In genomic region chr8:96230412-96230811, GRCm38 (mm10) we compare ENCODE assay signal across 11 mouse cellular contexts.
A peak's percentile ranks its signal among the peaks of the same experiment; 100 is the strongest.
DNase-seq lines count a peak whose midpoint lies in the region; ATAC-seq and TF ChIP-seq lines count a peak whose summit lies in the region.
"Had no signal": no experiment of that assay in that cellular context is flagged by ENCODE, and none has a peak within 500 bp of the region (broad histone marks: within the 10 kb centered on the region; RNA-seq: fewer than 3 reads in every experiment).

No protein-coding gene starts in this region.

- H3K4me1 ChIP-seq in liver, postnatal 0 days (ENCODE audit: insufficient read depth) = no peaks in the 10 kb centered on the region
- H3K4me1 ChIP-seq in liver, embryonic 12.5 days = no peaks in the 10 kb centered on the region
- H3K4me1 ChIP-seq: embryonic facial prominence, embryonic 12.5 days; limb, embryonic 15.5 days; stomach, embryonic 15.5 days had no signal

- WGBS in liver, postnatal 0 days (ENCODE audit: insufficient replicate concordance) = 32% methylated on average over 4 of the region's 4 CpGs
- 28% methylated on average over 4 of the region's 4 CpGs for WGBS in liver, embryonic 12.5 days (ENCODE audit: insufficient replicate concordance)

- no peak for DNase-seq in liver, postnatal 0 days
- DNase-seq in brain, adult 2 months (ENCODE audit: low read depth, low spot score) = peak; percentile 70
- DNase-seq in embryo, embryonic 9.5 days (ENCODE audit: extremely low spot score) = peak; percentile 43
- peak; percentile 16 to 53 for DNase-seq in layer of hippocampus, adult 8-10 months (ENCODE audit: low spot score in 2 of 2)
- peak; percentile 44 for DNase-seq in right cerebral cortex, postnatal 14 days
- DNase-seq in gastrocnemius, postnatal 10 days = no peak
- DNase-seq in urinary bladder, postnatal 10 days (ENCODE audit: low spot score) = no peak

- ATAC-seq in liver, postnatal 0 days = no peak
- ATAC-seq in liver, embryonic 12.5 days = no peak

- no peaks in the 10 kb centered on the region for H3K9me3 ChIP-seq in liver, postnatal 0 days (ENCODE audit: low read length)
- H3K9me3 ChIP-seq in liver, embryonic 12.5 days (replicated peaks) = no peaks in the 10 kb centered on the region
- H3K9me3 ChIP-seq: embryonic facial prominence, embryonic 12.5 days; limb, embryonic 15.5 days; stomach, embryonic 15.5 days had no signal

- TF ChIP-seq CTCF in liver, postnatal 0 days (IDR thresholded peaks at IDR 0.05; ENCODE audit: low read depth) = peak; percentile 35; the same call in 1 of the 2 replicates

- no peak overlapping the region for H3K4me3 ChIP-seq in liver, postnatal 0 days (ENCODE audit: low read depth, low read length)
- H3K4me3 ChIP-seq in liver, embryonic 12.5 days = no peak overlapping the region
- H3K4me3 ChIP-seq: embryonic facial prominence, embryonic 12.5 days; limb, embryonic 15.5 days; stomach, embryonic 15.5 days had no signal

- TF ChIP-seq EP300 in liver, postnatal 0 days (IDR thresholded peaks at IDR 0.05; ENCODE audit: low read depth) = no peak

- H3K27me3 ChIP-seq in liver, postnatal 0 days (ENCODE audit: insufficient read depth, low read length) = no peaks in the 10 kb centered on the region
- H3K27me3 ChIP-seq in liver, embryonic 12.5 days (replicated peaks) = no peaks in the 10 kb centered on the region
- H3K27me3 ChIP-seq: embryonic facial prominence, embryonic 12.5 days; limb, embryonic 15.5 days; stomach, embryonic 15.5 days had no signal

- no peaks in the 10 kb centered on the region for H3K36me3 ChIP-seq in liver, postnatal 0 days (replicated peaks; ENCODE audit: insufficient read depth, low read length)
- H3K36me3 ChIP-seq in liver, embryonic 12.5 days = no peaks in the 10 kb centered on the region
- H3K36me3 ChIP-seq: embryonic facial prominence, embryonic 12.5 days; limb, embryonic 15.5 days; stomach, embryonic 15.5 days had no signal

- H3K4me2 ChIP-seq in liver, postnatal 0 days (ENCODE audit: low read depth, low read length) = no peak overlapping the region
- H3K4me2 ChIP-seq in liver, embryonic 12.5 days = no peak overlapping the region
- H3K4me2 ChIP-seq: embryonic facial prominence, embryonic 12.5 days; limb, embryonic 15.5 days; stomach, embryonic 15.5 days had no signal

- H3K27ac ChIP-seq in liver, postnatal 0 days (ENCODE audit: low read depth) = no peak overlapping the region
- H3K27ac ChIP-seq in liver, embryonic 12.5 days = no peak overlapping the region
- H3K27ac ChIP-seq: embryonic facial prominence, embryonic 12.5 days; limb, embryonic 15.5 days; stomach, embryonic 15.5 days had no signal

- no peak overlapping the region for H3K9ac ChIP-seq in liver, postnatal 0 days (replicated peaks)
- no peak overlapping the region for H3K9ac ChIP-seq in liver, embryonic 12.5 days
- H3K9ac ChIP-seq: embryonic facial prominence, embryonic 12.5 days; limb, embryonic 15.5 days; stomach, embryonic 15.5 days had no signal

Comparison
In these comparisons a context has a peak if more than half of its experiments do, and no peak if none do; other contexts are left out.
1. DNase-seq: peak in brain, adult 2 months (single experiment), embryo, embryonic 9.5 days (single experiment), layer of hippocampus, adult 8-10 months (2 of 2) and right cerebral cortex, postnatal 14 days (single experiment); none in liver, postnatal 0 days (single experiment), gastrocnemius, postnatal 10 days (single experiment) and urinary bladder, postnatal 10 days (single experiment).